Mouse (Mus musculus) E14TG2a.4 (cell line): ENCODE measurements around the gene Mreg.

Experiments
- CTCF ChIP-seq: conservative IDR thresholded peaks from 2 replicates; pipeline ENCODE4 v1.5.1; 2014; ENCODE audit warnings: low read length
- NANOG ChIP-seq: IDR thresholded peaks from 2 replicates; pipeline ENCODE4 v1.6.1; 2014; ENCODE audit warnings: borderline replicate concordance, low read length, mixed read lengths
- POU5F1 ChIP-seq: IDR thresholded peaks from 2 replicates; pipeline ENCODE4 v1.6.1; 2014; ENCODE audit warnings: low read length, borderline replicate concordance

DNA sequence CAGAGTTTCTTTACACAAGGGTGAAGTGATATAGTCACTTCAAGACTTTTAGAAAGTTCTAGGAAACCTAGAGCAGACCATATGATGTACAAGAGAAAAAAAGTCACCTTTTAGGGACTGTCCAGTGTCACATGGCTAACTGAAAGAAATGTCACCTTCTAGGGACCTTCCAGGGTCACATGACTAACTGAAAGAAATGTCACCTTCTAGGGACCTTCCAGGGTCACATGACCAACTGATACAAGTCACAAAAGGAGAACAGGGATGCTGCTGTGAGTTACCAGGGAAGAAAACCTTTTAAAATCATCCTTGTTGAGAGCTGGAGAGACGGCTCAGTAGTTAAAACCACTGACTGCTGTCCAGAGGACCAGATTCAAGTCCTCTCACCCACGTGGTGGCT is 10.0 kb downstream of the Mreg start:
- TF ChIP-seq CTCF (no peak), POU5F1 (no peak), NANOG (no peak)
